Mouse (Mus musculus): Measurements from ENCODE around the gene Thra. TPM values are rescaled to one million over a fixed set of nuclear protein-coding genes. Genes with fewer than 3 reads are reported as not detected.

The Thra gene
- polyA plus RNA-seq, 1 experiment, result 37.6 TPM

GRCm38 (mm10) chr11:98774582-98775347, 34.3 kb downstream of the Thra start, which contains the start of gene Nr1d1:
Nr1d1 (minus strand) TSS chr11:98775333.
- TF ChIP-seq GATA1 (IDR thresholded peaks at IDR 0.05; ENCODE audit: borderline replicate concordance, low read length) (no peak), FLI1 (IDR thresholded peaks at IDR 0.05; ENCODE audit: low read length) (no peak)
- Histone ChIP-seq H3K27me3 (replicated peaks) (no peaks in the 10 kb centered on the region), H3K36me3 (replicated peaks; ENCODE audit: low read length) (peaks cover 26% of the 10 kb centered on the region), H3K4me1 (peaks cover 93% of the 10 kb centered on the region), H3K9me3 (no peaks in the 10 kb centered on the region), H3K4me3 (replicated peaks) (peak within 1 kb of the TSS; percentile 92)

GRCm38 (mm10) chr11:98775348-98776051, 35.1 kb downstream of the Thra start:
- H3K9me3 ChIP-seq, result no peaks in the 10 kb centered on the region
- H3K4me3 ChIP-seq (replicated peaks), result peak overlapping the region; percentile 92
- TF ChIP-seq GATA1 (IDR thresholded peaks at IDR 0.05; ENCODE audit: borderline replicate concordance, low read length) (no peak), FLI1 (IDR thresholded peaks at IDR 0.05; ENCODE audit: low read length) (no peak)
- peaks cover 19% of the 10 kb centered on the region for H3K36me3 ChIP-seq (replicated peaks; ENCODE audit: low read length)
- no peaks in the 10 kb centered on the region for H3K27me3 ChIP-seq (replicated peaks)
- H3K4me1 ChIP-seq, result peaks cover 91% of the 10 kb centered on the region

- no peaks in the 10 kb centered on the region for H3K9me3 ChIP-seq
- peaks cover 12% of the 10 kb centered on the region for H3K36me3 ChIP-seq (replicated peaks; ENCODE audit: low read length)
- H3K4me1 ChIP-seq, result peaks cover 85% of the 10 kb centered on the region
- H3K27me3 ChIP-seq (replicated peaks), result no peaks in the 10 kb centered on the region
- H3K4me3 ChIP-seq (replicated peaks), result peak overlapping the region; percentile 92
- no peak for TF ChIP-seq GATA1 (IDR thresholded peaks at IDR 0.05; ENCODE audit: borderline replicate concordance, low read length)
- no peak for TF ChIP-seq FLI1 (IDR thresholded peaks at IDR 0.05; ENCODE audit: low read length)
These were observed 35.8 kb downstream of the Thra start for GRCm38 (mm10) chr11:98776052-98776764.

- Histone ChIP-seq H3K27me3 (replicated peaks) (no peaks in the 10 kb centered on the region), H3K4me1 (peaks cover 85% of the 10 kb centered on the region), H3K4me3 (replicated peaks) (peak overlapping the region; percentile 92), H3K9me3 (no peaks in the 10 kb centered on the region), H3K36me3 (replicated peaks; ENCODE audit: low read length) (peaks cover 4% of the 10 kb centered on the region)
- TF ChIP-seq FLI1 (IDR thresholded peaks at IDR 0.05; ENCODE audit: low read length) (no peak), GATA1 (IDR thresholded peaks at IDR 0.05; ENCODE audit: borderline replicate concordance, low read length) (no peak)
These were observed 36.6 kb downstream of the Thra start for GRCm38 (mm10) chr11:98776843-98777590.

GRCm38 (mm10) chr11:98777888-98778287, 37.5 kb downstream of the Thra start:
- no peaks in the 10 kb centered on the region for H3K27me3 ChIP-seq (replicated peaks)
- TF ChIP-seq FLI1 (IDR thresholded peaks at IDR 0.05; ENCODE audit: low read length) (no peak), GATA1 (IDR thresholded peaks at IDR 0.05; ENCODE audit: borderline replicate concordance, low read length) (no peak)
- H3K4me3 ChIP-seq (replicated peaks), result peak overlapping the region; percentile 62
- peaks cover 2% of the 10 kb centered on the region for H3K36me3 ChIP-seq (replicated peaks; ENCODE audit: low read length)
- H3K4me1 ChIP-seq, result peaks cover 85% of the 10 kb centered on the region
- H3K9me3 ChIP-seq, result no peaks in the 10 kb centered on the region

GRCm38 (mm10) chr11:98781851-98782512, 41.5 kb downstream of the Thra start:
- Histone ChIP-seq H3K4me3 (replicated peaks) (peak overlapping the region; percentile 72), H3K36me3 (replicated peaks; ENCODE audit: low read length) (peaks cover 2% of the 10 kb centered on the region), H3K9me3 (no peaks in the 10 kb centered on the region), H3K4me1 (peaks cover 86% of the 10 kb centered on the region), H3K27me3 (replicated peaks) (no peaks in the 10 kb centered on the region)
- no peak for TF ChIP-seq GATA1 (IDR thresholded peaks at IDR 0.05; ENCODE audit: borderline replicate concordance, low read length)
- no peak for TF ChIP-seq FLI1 (IDR thresholded peaks at IDR 0.05; ENCODE audit: low read length)

GRCm38 (mm10) chr11:98782651-98783235, 42.3 kb downstream of the Thra start:
- peaks cover 86% of the 10 kb centered on the region for H3K4me1 ChIP-seq

GRCm38 (mm10) chr11:98783236-98783696, 42.8 kb downstream of the Thra start:
- Histone ChIP-seq H3K4me1 (peaks cover 85% of the 10 kb centered on the region), H3K27me3 (replicated peaks) (no peaks in the 10 kb centered on the region), H3K4me3 (replicated peaks) (peak overlapping the region; percentile 92), H3K36me3 (replicated peaks; ENCODE audit: low read length) (peaks cover 2% of the 10 kb centered on the region), H3K9me3 (no peaks in the 10 kb centered on the region)
- TF ChIP-seq GATA1 (IDR thresholded peaks at IDR 0.05; ENCODE audit: borderline replicate concordance, low read length) (no peak), FLI1 (IDR thresholded peaks at IDR 0.05; ENCODE audit: low read length) (no peak)

More at GRCm38 (mm10) chr11:98782651-98783235, 42.3 kb downstream of the Thra start:
- Histone ChIP-seq H3K4me3 (replicated peaks) (peak overlapping the region; percentile 92), H3K9me3 (no peaks in the 10 kb centered on the region), H3K27me3 (replicated peaks) (no peaks in the 10 kb centered on the region), H3K36me3 (replicated peaks; ENCODE audit: low read length) (peaks cover 2% of the 10 kb centered on the region)
- no peak for TF ChIP-seq GATA1 (IDR thresholded peaks at IDR 0.05; ENCODE audit: borderline replicate concordance, low read length)
- no peak for TF ChIP-seq FLI1 (IDR thresholded peaks at IDR 0.05; ENCODE audit: low read length)
